Mouse (Mus musculus) neural tube, embryonic 11.5 days (tissue): ENCODE results near the gene Iqcf1. TPM values are rescaled to one million over a fixed set of nuclear protein-coding genes. Genes with fewer than 3 reads are reported as not detected.

Experiments used
- ATAC-seq: fragments of 200-750 bp; cut with Nextera tagmentation; 2 replicates; pipeline ENCODE4 v1.8.0; 2017; ENCODE audit warnings: moderate number of reproducible peaks, mild to moderate bottlenecking, moderate TSS enrichment, moderate library complexity; ENCODE audit not compliant: insufficient read depth, low FRiP score, low TSS enrichment
- DNase-seq: peaks from one replicate; pipeline ENCODE4 v3.0.0-alpha.2; 2015; ENCODE audit warnings: low spot score
- H3K27ac ChIP-seq: fragments of 300-500 bp; sonication (generic); 2 replicates; pipeline ENCODE4 v1.5.1; 2014; ENCODE audit warnings: low read depth, mild to moderate bottlenecking, low read length
- H3K27me3 ChIP-seq: fragments of 300-500 bp; sonication (generic); 2 replicates; pipeline ENCODE4 v1.6.1; 2014; ENCODE audit warnings: mild to moderate bottlenecking, low read length, mixed read lengths; ENCODE audit not compliant: control insufficient read depth, insufficient read depth
- H3K36me3 ChIP-seq: fragments of 300-500 bp; sonication (generic); 2 replicates; pipeline ENCODE4 v1.6.1; 2014; ENCODE audit warnings: mild to moderate bottlenecking, low read length, moderate library complexity, mixed read lengths; ENCODE audit not compliant: control insufficient read depth, insufficient read depth
- H3K4me1 ChIP-seq: fragments of 300-500 bp; sonication (generic); 2 replicates; pipeline ENCODE4 v1.6.1; 2014; ENCODE audit warnings: low read length, mixed read lengths; ENCODE audit not compliant: control insufficient read depth, insufficient read depth
- H3K4me2 ChIP-seq: fragments of 300-500 bp; sonication (generic); 2 replicates; pipeline ENCODE4 v1.6.1; 2014; ENCODE audit warnings: low read depth, mild to moderate bottlenecking, moderate library complexity
- H3K4me3 ChIP-seq: fragments of 300-500 bp; sonication (generic); 2 replicates; pipeline ENCODE4 v1.5.1; 2014; ENCODE audit warnings: low read depth, low read length
- H3K9ac ChIP-seq: fragments of 300-500 bp; sonication (generic); 2 replicates; pipeline ENCODE4 v1.6.1; 2014; ENCODE audit warnings: mild to moderate bottlenecking, low read length
- H3K9me3 ChIP-seq: fragments of 300-500 bp; sonication (generic); 2 replicates; pipeline ENCODE4 v1.6.1; 2016; ENCODE audit warnings: low read length; ENCODE audit not compliant: control insufficient read depth
- WGBS: fragments of 180-500 bp; shearing (Covaris S2); extraction: QIAGEN DNeasy Blood & Tissue Kit; methylation state at CpG from one replicate; pipeline ENCODE4 v1.1.7; 2014; 5-methylcytosine and 5-hydroxymethylcytosine counted together
- polyA plus RNA-seq: library from polyadenylated mRNA; unstranded; fragments of >200 nt; fragmentation: Nextera tagmentation; extraction: Ambion mirVana; gene quantifications from 2 replicates; pipeline ENCODE4 v1.2.1, GENCODE M21; 2014

Gene Iqcf1
- polyA plus RNA-seq, 1 experiment from 2014 or later = not detected

DNA sequence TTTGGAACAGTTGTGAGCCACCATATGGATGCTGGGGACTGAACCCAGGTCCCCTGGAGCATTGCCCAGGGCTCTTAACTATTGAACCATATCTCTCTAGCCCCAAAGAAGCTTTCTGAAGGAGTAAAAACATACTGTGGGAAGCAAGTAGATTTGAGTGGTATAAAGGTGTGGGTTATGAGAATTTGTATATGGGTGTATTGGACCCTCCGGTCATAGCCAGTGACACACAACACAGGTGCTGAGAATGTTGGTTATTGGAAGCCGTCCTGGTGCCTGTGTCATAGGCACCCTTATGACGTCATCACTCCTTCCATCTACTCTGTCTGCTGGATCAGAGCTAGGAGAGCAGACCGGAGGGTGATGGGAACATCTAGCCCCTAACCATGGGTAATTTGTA lies 14.5 kb downstream of the Iqcf1 start, which contains the start of gene Iqcf5:
TSS of gene Iqcf5 (plus strand) at position 301 of the 400 bp plus-strand sequence.
- H3K9me3 ChIP-seq = no peaks in the 10 kb centered on the region
- 88% methylated on average over 4 of the region's 4 CpGs for WGBS
- no peak for DNase-seq
- H3K4me1 ChIP-seq = no peaks in the 10 kb centered on the region
- H3K36me3 ChIP-seq = no peaks in the 10 kb centered on the region
- H3K4me2 ChIP-seq = no peak within 1 kb of the TSS
- no peak within 1 kb of the TSS for H3K27ac ChIP-seq
- H3K4me3 ChIP-seq = no peak within 1 kb of the TSS
- H3K9ac ChIP-seq = no peak within 1 kb of the TSS
- H3K27me3 ChIP-seq = no peaks in the 10 kb centered on the region
- no peak for ATAC-seq

- no peak for ATAC-seq
- Histone ChIP-seq H3K4me3 (no peak overlapping the region), H3K36me3 (no peaks in the 10 kb centered on the region), H3K4me2 (no peak overlapping the region), H3K4me1 (no peaks in the 10 kb centered on the region), H3K27ac (no peak overlapping the region), H3K9ac (no peak overlapping the region), H3K27me3 (no peaks in the 10 kb centered on the region), H3K9me3 (no peaks in the 10 kb centered on the region)
- 82% methylated on average over 2 of the region's 2 CpGs for WGBS
- DNase-seq = no peak
Measured at GRCm38 (mm10) chr9:106519433-106519832, 19.7 kb downstream of the Iqcf1 start.

GRCm38 (mm10) chr9:106519909-106520308 lies 20.1 kb downstream of the Iqcf1 start:
- H3K4me3 ChIP-seq = no peak overlapping the region
- 81% methylated on average over 8 of the region's 8 CpGs for WGBS
- no peak for ATAC-seq
- H3K4me2 ChIP-seq = no peak overlapping the region
- H3K9me3 ChIP-seq = no peaks in the 10 kb centered on the region
- H3K36me3 ChIP-seq = no peaks in the 10 kb centered on the region
- no peaks in the 10 kb centered on the region for H3K4me1 ChIP-seq
- H3K27me3 ChIP-seq = no peaks in the 10 kb centered on the region
- H3K27ac ChIP-seq = no peak overlapping the region
- DNase-seq = no peak
- H3K9ac ChIP-seq = no peak overlapping the region

GRCm38 (mm10) chr9:106531833-106532232 lies 32.1 kb downstream of the Iqcf1 start:
- Histone ChIP-seq H3K4me1 (no peaks in the 10 kb centered on the region), H3K4me3 (no peak overlapping the region), H3K27ac (no peak overlapping the region), H3K4me2 (no peak overlapping the region), H3K36me3 (no peaks in the 10 kb centered on the region), H3K9ac (no peak overlapping the region), H3K27me3 (no peaks in the 10 kb centered on the region), H3K9me3 (no peaks in the 10 kb centered on the region)
- 24% methylated on average over 3 of the region's 3 CpGs for WGBS
- no peak for DNase-seq
- no peak for ATAC-seq

DNA sequence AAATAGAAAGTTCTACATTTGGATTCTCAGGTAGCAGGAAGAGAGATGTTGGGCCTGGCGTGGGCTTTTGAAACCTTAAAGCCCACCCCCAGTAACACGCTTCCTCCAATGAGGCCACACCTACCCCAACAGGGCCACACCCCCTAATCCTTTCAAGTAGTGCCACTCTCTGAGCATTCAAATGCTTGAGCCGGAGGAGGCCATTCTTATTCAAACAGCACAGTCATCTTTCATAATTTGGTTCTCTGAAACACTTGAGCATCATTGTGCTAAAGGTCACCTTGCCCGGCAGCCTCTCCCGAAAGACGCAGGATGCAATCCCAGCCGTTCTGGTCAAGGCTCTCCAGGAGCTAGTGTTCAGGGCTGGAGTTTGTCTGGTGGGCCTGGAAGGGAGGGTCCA lies 34.5 kb downstream of the Iqcf1 start:
- no peak overlapping the region for H3K4me3 ChIP-seq
- no peak overlapping the region for H3K4me2 ChIP-seq
- no peaks in the 10 kb centered on the region for H3K27me3 ChIP-seq
- no peaks in the 10 kb centered on the region for H3K4me1 ChIP-seq
- H3K27ac ChIP-seq = no peak overlapping the region
- no peaks in the 10 kb centered on the region for H3K36me3 ChIP-seq
- DNase-seq (no peak), ATAC-seq (no peak)
- no peaks in the 10 kb centered on the region for H3K9me3 ChIP-seq
- 93% methylated on average over 7 of the region's 7 CpGs for WGBS
- H3K9ac ChIP-seq = no peak overlapping the region

DNA sequence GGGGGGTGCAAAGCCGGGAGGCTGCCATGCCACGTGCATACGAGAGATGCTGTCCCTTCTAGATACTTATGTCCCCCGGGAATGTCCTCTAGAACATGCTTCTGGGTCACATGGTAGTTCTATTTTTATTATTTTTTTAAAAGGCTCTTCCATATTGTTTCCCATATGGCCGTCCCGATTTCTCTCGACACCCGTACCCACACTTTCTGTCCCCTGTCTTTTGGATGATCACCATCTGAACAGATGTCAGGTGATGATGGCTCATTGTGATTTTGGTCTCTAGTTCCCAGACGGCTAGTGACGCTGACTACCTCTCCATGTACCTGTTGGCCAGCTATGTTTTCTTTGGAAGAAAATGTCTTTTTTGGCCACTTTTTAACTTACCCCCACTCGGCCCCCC lies 35.2 kb downstream of the Iqcf1 start:
- Histone ChIP-seq H3K9ac (no peak overlapping the region), H3K36me3 (no peaks in the 10 kb centered on the region), H3K27me3 (no peaks in the 10 kb centered on the region), H3K4me1 (no peaks in the 10 kb centered on the region), H3K9me3 (no peaks in the 10 kb centered on the region), H3K27ac (no peak overlapping the region), H3K4me2 (no peak overlapping the region), H3K4me3 (no peak overlapping the region)
- no peak for DNase-seq
- no peak for ATAC-seq
- WGBS = 92% methylated on average over 11 of the region's 11 CpGs

Other genes with a start within 250 kb of the Iqcf1 start
- 23.7 and 26.6 TPM in 2 replicates for gene Poc1a, start 218.9 kb upstream of the Iqcf1 start, polyA plus RNA-seq
- 28.1 and 28.7 TPM in 2 replicates for gene Dusp7, start 131.3 kb upstream of the Iqcf1 start, polyA plus RNA-seq
- 844 and 856 TPM in 2 replicates for gene Rpl29, start 70.5 kb upstream of the Iqcf1 start, polyA plus RNA-seq
- 32.1 and 33.4 TPM in 2 replicates for gene Acy1, start 61.6 kb upstream of the Iqcf1 start, polyA plus RNA-seq
- gene Abhd14b, start 52.5 kb upstream of the Iqcf1 start, polyA plus RNA-seq = 7.3 and 7.5 TPM in 2 replicates
- 33.9 and 38.6 TPM in 2 replicates for gene Abhd14a, start 52.3 kb upstream of the Iqcf1 start, polyA plus RNA-seq
- 267 and 278 TPM in 2 replicates for gene Pcbp4, start 46.7 kb upstream of the Iqcf1 start, polyA plus RNA-seq
- gene Gpr62, start 34.0 kb upstream of the Iqcf1 start, polyA plus RNA-seq = 0.20 and 0.23 TPM in 2 replicates
- 45.5 and 48.1 TPM in 2 replicates for gene Rrp9, start 24.0 kb upstream of the Iqcf1 start, polyA plus RNA-seq
- 0.98 and 1.6 TPM in 2 replicates for gene Parp3, start 23.0 kb upstream of the Iqcf1 start, polyA plus RNA-seq
- gene Iqcf5, start 14.6 kb downstream of the Iqcf1 start, polyA plus RNA-seq = not detected in 2 replicates
- not detected in 2 replicates for gene Iqcf3, start 61.7 kb downstream of the Iqcf1 start, polyA plus RNA-seq
- gene Iqcf4, start 71.0 kb downstream of the Iqcf1 start, polyA plus RNA-seq = not detected in 2 replicates
- gene Iqcf6, start 126.6 kb downstream of the Iqcf1 start, polyA plus RNA-seq = not detected in 2 replicates
- gene Grm2, start 156.1 kb downstream of the Iqcf1 start, polyA plus RNA-seq = 20.6 and 26.1 TPM in 2 replicates
- 31.8 and 38.5 TPM in 2 replicates for gene Tex264, start 186.0 kb downstream of the Iqcf1 start, polyA plus RNA-seq